Mouse (Mus musculus) cerebellum, adult 8-10 months (tissue): ENCODE data around the gene Ptprm.
A peak's percentile ranks its signal among the peaks of the same experiment; 100 is the strongest.

Source experiments
- DNase-seq: peaks from one replicate; pipeline ENCODE4 v3.0.0; 2022

Ptprm gene

GRCm38 (mm10) chr17:67209676-67210344 lies 144.4 kb downstream of the Ptprm start:
- DNase-seq, result no peak

- DNase-seq, result no peak
Measured at GRCm38 (mm10) chr17:67208600-67208999, 145.7 kb downstream of the Ptprm start.

DNA sequence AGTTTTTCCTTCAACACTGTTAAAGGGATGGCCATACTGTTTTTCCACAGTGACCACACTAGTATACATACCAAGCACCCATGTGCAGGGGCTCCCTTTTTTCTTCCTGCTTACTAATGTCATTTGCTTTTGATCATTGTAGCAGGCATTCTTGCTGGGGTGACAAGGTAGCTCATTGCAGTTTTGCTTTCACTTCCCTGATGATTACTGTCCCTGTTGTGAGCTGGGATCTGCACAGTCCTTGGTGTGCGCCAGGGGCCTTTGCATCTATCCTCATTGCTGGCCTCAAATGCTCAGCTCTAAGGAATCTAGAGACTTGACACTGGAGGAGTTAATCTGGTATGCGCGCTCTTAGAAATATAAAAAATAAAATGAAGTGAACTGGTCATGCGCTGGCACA lies 147.3 kb downstream of the Ptprm start:
- DNase-seq, result no peak

DNA sequence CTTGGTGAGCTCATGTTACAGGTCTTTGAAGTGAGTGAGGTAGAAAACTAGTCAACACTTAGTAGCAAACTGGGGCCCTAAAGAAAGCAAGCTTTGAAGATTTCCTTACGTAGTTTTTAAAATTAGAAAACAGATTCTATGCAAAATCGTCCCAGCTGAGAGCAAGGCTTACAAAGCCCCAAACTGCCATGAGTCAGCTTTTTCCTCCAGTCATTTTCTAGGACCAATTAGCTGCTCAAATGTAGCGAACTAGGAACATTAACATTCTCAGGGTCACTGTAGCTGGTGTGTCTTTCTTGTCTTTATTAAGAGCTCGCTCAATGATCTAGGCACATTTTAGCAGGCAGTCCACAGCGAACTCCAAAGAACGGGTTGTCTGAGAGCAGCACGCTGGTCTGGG lies 153.1 kb downstream of the Ptprm start:
- DNase-seq, result no peak

DNA sequence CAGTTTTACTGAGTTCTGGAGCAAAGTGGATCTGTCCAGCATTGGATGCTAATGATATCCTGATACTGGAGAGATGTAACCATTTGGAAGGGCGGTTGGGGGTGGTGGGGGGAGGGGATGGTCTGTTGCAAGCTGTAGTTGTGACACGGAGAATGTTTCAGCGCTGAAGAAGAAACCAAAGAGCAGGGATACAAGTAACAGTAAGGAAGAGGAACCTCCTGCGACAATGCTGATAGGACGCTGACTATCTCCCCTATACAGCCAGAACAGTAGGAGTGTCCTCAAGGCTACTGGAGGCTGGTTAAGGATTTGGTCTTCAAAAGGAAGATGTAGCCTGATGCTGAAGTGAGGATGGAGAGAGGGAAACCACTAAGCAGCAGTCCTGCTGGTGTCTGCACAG lies 160.5 kb downstream of the Ptprm start:
- DNase-seq, result no peak

- DNase-seq, result no peak
Measured at GRCm38 (mm10) chr17:67188514-67188913, 165.7 kb downstream of the Ptprm start.

GRCm38 (mm10) chr17:67186879-67187278 lies 167.4 kb downstream of the Ptprm start:
- DNase-seq, result no peak

DNA sequence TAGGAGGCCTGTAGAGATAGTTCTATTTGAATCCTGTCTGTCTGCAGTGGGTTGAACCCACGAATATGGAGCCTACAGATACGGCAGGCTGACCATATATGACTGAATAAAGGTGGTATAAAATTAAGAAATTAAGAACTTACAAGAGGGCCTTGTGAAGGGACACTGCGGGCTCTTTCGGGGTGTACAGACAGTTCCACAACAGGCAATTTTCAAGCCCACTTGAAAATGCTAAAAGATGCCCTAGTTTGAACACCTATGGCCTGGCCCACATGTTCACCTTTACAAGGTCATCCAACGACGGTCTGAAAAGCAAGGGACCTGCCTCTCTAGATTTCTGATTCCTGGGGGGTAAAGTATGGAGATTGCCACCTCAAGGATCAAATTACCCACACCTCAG lies 168.3 kb downstream of the Ptprm start:
- DNase-seq, result no peak

DNA sequence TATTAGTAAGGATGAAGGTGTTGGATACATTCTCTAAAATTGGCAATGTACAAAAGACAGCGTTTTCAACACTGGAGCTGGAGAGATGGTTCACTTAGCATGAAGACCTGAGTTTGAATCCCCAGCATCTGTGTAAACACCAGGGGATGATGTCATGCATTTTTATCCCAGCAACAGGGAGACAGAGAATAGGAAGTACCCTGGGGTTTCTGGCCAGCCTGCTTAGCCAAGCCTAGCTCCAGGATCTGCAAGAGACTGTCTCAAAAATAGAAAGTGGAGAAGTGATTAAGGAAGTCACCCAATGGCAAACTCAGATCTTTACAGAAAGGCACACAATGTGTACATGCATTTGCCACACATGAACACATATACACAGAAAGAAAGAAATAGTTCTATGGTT lies 174.8 kb downstream of the Ptprm start:
- no peak for DNase-seq

GRCm38 (mm10) chr17:67178686-67179265 lies 175.5 kb downstream of the Ptprm start:
- DNase-seq, result no peak

DNA sequence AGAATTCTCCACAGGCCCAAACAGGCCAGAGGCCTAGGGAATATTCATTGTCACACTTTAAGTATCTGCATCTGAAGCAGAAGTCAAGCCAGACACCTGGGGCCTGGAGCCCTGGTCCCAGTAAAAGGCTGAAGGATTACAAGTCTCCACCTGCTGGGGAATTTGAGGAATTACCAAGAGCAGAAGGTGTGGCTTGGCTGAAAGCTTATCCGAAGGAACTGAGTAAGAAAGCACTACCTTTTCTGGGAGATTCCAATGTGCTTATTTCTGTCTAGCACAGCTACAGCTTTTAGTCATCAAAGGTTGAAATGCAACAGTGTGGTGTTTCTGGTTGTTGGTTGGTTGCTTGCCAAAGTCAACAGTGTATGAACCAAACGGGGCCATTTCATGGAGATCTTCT lies 178.4 kb downstream of the Ptprm start:
- DNase-seq, result peak; percentile 22

DNA sequence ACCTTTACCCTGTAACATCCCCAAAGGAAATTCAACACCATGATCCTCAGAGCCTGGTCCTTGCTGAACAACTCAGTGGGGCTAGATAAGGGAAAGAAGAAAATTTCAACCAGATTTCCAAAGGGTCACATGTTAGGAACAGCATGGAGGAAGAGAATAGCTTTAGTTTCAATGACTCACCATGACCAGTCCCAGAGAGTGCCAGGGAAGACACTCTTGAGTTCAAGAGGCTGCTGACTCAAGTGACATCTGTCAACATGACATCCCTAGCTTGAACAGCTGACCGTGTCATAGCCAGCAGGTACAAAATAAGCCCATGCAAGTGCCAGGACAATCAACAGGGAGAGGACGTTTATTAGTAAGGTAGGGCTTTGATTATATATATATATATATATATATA lies 182.9 kb downstream of the Ptprm start:
- DNase-seq, result no peak

DNA sequence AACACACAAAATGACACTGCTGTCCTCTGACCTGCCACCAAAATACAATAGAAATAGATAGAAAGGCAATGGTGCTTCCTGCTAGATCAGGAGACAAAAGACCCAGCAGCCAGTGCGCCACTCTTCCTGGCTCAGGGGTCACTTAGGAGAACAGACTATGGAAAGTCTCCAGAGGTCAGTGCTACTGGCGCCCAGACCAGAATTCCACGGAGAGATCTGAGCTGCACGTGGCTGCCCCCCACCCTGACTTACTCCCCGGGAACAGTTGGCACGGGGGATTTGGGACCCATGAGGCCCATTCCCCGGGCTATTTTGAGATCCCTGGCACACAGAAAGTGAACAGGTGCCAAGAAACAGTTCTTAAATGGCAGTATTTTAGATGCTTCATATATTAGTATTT lies 183.6 kb downstream of the Ptprm start:
- no peak for DNase-seq

- DNase-seq, result no peak
Measured at GRCm38 (mm10) chr17:67165876-67166275, 188.4 kb downstream of the Ptprm start.

- DNase-seq, result no peak
Measured at GRCm38 (mm10) chr17:67159611-67160010, 194.6 kb downstream of the Ptprm start.

GRCm38 (mm10) chr17:67157089-67157752 lies 197.0 kb downstream of the Ptprm start:
- no peak for DNase-seq

DNA sequence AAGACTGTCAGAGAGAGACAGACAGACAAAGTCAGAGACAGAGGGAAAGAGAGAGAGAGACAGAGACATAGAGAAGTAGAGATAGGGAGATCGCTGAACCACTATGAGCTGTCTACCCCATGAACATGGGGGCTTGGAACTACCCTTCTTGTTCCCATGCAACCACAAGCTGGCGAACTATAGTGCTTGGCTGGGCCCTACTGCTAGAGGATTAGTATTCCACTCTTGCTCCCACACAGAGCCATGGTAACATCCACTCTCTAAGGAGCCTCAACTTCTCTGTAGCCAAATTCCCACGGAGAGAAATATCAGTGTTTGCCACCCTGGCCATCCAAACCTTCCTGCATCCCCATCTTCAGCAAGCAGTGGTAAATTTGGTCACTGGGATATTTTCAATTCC lies 202.0 kb downstream of the Ptprm start:
- DNase-seq, result no peak

DNA sequence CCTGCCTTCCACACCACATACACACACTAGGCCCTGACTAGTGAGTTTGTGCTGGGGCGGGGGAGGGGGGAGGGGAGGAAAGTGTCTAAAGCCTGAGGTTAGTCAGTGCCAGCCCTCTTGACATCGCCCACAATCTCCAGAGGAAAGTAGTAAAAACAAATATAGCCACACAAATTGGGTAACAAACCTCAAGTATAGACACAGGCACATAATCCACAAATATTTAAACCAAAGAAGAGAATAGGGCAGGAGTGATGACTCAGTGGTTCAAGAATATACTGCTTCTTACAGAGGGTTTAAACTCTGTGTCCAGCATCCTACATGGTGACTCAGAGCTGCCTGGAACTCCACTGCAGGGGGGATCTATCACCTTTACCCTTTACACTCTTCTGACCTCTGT lies 203.8 kb downstream of the Ptprm start:
- DNase-seq, result no peak

DNA sequence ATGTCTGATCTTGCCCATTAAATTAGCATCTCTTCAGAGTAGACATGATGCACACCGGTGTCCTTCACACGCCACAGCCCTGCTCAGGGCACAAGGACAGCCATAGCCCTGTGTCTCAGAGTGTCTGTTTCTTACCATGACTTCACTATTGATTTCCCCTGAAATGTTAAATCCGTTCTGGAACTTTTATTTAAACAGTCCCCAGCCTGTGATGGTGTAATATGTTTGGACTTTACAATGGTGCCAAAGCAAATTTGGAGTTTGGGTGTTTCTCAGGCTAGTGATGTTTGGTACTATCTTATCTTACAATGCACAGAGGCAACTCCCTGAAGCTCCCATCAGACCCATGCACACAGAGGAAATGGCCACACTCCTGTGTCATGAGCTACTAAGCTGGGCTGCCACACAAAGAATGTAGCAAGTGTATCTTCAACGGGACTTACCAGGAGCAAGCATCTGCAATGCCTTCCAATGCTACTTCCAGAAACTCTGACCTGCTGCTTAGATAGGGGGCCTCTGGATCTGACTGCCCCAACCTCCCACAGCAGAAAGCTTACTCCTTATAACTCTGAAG lies 212.0 kb downstream of the Ptprm start:
- DNase-seq, result no peak

GRCm38 (mm10) chr17:67140502-67140901 lies 213.8 kb downstream of the Ptprm start:
- DNase-seq, result no peak

- no peak for DNase-seq
Measured at GRCm38 (mm10) chr17:67138981-67139380, 215.3 kb downstream of the Ptprm start.

DNA sequence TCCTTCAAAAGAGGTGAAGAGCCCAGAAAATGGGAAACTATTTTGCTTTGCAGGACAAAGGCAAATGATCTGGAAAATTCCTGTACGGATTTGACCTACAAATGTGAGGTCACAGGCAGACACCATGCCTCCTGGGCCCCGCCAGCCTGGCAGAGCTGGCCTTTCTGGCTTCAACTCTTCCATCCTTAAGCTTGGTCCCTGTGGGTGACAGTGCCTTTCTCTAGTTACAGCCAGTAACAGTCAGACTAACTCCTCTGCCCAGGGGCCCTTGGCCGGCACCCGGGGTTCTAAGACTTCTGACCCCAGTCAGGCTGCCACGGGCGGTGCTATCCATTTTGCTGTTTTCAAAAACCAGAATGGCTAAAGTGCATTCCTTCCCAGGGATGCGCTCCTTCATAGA lies 217.4 kb downstream of the Ptprm start:
- DNase-seq, result no peak

- no peak for DNase-seq
Measured at GRCm38 (mm10) chr17:67136421-67136820, 217.8 kb downstream of the Ptprm start.

DNA sequence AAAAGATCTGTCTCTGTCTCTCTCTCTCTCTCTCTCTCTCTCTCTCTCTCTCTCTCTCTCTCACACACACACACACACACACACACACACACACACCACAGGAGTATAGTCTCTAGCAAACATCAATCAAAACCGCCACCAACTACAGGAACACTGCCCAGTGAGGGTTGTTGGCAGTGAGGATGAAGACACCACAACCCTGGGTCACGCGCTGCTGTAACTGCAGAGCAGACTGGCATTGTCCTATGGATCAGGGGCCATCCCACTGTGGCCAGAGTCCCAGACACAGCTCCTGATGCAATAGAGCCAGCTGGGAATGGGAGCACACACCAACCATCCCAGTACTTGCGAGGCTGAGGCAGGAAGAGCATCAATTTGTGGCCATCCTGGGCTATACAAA lies 220.0 kb downstream of the Ptprm start:
- no peak for DNase-seq
